Mouse (Mus musculus): ENCODE measurements at regions not wholly inside any gene's neighbourhood (a gene's known extent, or its start where the extent isn't known, plus 50 kb on each side); places are given as distances from the start of the nearest gene placed in this dataset.

DNA sequence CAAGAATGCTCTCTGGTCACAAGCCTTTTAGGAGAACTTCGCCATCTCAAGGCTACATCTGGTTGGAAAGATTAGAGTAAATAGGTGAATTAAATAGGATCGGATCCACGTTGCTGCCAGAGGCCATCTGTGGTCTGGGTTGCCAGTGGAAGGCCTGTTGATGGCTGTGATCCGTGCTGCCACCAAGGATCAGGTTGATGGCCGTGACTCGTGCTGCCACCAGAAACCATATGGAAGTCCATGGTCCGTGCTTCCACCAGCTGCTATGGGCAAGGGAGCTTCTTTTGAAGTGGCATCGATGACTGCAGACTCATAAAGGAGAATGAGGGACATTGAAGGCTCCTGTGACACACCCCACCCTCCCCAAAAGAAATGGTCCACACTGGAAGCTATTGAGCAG, 79.6 kb downstream of the Atp1a1 start:
- DNase-seq (ENCODE audit: low spot score in 2 of 2), result no peak

DNA sequence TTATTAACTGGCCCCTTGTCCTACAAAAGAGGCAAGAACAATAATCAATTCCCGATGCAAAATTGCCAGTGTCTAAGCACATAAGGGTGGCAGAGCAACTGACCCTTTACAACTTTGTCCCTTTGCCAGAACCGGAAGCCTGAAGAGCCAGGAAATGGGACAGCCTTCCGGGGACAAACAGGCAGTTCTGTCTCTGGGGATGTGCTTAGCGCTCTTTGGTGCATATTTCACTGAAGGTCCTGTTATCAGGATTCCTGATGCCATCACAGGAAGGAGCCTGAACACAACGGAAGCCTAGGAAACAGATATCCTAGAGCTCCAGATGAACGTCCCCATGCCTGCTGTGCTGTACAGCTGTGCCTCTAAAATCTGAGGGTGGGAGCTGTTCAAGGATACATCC, 80.0 kb downstream of the Atp1a1 start:
- no peak for DNase-seq (ENCODE audit: low spot score in 2 of 2)

DNA sequence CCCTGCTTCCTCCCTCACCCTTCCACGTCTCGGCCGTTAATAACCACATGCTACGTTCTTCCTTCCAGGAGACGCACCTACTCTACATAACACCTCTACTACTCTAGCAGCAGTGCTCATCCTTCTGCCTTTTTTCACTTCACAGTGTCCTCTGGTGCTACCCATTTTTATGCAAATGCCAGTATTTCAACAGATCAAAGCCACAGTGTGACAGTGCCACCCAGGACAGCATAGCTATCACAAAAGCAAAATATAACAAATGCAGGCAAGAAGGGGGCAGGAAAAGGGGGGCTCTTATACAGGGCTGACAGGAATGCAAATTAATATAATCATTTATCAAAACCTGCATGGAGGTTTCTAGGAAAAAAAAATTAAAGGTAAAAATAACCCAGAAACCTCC, 81.2 kb downstream of the Atp1a1 start:
- DNase-seq (ENCODE audit: low spot score in 2 of 2), result no peak

DNA sequence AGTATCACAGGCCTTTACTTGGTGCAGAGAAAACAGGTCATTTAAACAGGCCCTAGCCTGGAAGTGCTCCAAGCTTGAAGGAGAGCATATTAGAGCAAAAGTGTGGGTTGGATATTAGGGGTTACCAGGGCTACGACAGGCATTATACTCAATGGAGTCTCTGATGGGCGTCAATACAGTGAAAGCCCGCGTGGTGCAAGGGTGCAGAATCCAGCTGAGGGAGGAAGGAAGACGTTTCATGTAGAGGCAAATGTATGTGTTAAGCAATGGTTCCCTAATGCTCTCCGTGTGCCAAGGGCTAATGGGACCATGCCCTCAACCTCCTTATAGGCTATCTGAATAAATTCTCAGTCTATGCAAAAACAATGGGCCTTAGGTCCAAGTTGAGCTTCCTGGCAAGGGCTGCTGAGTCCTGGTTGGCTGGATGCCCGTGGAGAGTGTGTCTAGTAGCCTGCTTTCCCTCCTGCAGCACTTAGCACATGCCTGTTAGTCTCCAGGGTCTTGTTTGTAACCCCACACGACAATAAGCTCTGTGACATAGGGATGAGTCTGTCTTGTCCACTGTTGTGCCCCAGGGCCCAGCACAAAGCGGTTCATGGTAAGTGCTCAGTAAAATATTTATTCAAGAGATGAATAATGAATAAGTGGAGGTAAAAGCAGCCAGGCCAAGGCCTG, 82.1 kb downstream of the Atp1a1 start:
- DNase-seq (ENCODE audit: low spot score in 2 of 2), result no peak

DNA sequence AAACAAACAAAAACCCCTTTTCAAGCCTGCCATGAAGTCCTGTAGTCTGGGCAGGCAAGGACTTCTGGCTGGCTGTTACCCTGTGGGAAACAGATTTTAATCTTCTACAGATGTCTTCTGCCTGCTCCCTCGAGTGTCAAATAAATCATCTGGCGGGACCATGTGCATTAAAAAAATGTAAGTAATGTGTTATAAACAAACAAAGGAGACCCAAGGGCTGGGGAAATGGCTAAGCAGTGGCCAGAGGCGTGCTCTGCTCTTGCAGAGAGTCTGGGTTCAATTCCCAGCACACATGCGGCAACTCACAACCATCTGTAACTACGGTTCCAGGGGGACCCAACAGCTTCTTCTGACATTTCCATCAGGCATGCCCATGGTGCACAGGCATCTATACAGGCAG, 83.3 kb downstream of the Atp1a1 start:
- no peak for DNase-seq (ENCODE audit: low spot score in 2 of 2)

DNA sequence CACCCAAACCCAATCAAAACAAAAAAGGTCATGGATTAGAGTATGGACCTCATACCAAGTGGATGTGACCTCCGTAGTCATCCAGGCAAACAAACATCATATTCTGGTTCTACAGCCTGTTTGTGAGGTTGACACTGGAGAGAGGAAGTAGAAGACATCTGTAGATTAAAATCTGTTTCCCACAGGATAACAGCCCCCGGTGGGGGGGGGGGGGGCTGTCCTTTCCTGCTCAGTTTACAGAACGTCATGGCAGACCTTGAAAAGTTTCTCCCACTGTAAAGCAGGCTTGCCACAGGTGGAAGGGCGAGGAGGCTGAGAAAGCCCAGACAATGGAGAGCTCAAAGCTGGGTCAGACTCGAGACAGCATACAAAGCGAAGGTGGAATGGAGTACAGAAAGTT, 84.4 kb downstream of the Atp1a1 start:
- DNase-seq (ENCODE audit: low spot score in 2 of 2), result no peak

DNA sequence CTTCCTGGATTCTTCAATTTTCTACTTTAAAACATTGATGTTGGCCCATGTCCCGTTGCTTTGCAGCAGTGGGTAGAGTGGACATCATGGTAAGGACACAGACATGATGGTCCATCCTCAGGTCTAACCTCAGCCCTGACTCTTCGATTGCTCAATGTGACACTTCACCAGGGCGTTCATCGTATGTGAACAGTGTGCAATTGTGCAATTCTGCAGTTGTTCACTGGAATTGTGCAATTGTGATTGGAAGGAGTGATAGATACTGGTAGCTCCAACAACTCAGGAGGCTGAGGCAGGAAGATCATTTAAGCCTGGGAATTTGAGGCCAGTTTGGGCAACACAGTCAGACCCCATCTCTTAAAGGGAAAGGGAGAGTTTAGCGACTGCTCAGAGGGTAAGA, 84.9 kb downstream of the Atp1a1 start:
- DNase-seq (ENCODE audit: low spot score in 2 of 2), result no peak

DNA sequence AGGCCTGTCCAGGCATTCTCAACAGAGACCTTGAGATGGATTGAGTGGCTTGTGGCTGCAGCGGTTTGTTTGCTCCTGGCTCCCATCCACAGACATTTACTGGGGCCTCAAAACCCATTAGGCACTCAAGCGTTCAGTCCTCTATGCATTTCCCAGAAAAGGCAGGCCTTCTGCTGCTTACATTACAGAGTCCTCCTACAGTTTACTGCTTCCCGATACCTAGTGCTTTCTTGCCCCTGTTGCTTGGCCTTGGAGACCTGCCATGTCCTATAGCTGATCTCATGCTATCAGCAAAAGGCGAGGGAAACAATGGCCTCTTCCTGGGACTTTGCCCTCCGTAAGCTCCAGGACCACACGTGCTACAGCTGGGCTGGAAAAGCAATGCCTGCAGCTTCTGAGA, 85.7 kb downstream of the Atp1a1 start:
- no peak for DNase-seq (ENCODE audit: low spot score in 2 of 2)

DNA sequence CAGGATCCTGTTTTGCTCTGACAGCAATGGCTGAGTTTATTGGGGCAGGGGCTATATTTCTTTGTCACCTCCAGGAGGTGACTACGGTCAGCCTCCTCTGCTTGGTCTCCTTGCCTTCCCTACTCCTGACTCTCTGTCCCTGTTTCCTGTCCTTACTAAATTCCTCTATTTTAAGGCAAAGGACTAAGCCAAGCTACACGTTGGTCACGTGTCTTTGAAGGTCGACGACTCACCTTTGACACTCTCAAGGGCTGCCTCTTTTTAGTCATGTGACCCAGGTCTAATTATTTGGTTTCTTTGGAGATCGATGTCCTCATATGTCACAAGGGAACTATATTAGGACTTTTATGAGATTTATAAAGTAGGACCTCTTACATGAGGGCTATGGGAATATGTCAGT, 86.9 kb downstream of the Atp1a1 start:
- no peak for DNase-seq (ENCODE audit: low spot score in 2 of 2)

DNA sequence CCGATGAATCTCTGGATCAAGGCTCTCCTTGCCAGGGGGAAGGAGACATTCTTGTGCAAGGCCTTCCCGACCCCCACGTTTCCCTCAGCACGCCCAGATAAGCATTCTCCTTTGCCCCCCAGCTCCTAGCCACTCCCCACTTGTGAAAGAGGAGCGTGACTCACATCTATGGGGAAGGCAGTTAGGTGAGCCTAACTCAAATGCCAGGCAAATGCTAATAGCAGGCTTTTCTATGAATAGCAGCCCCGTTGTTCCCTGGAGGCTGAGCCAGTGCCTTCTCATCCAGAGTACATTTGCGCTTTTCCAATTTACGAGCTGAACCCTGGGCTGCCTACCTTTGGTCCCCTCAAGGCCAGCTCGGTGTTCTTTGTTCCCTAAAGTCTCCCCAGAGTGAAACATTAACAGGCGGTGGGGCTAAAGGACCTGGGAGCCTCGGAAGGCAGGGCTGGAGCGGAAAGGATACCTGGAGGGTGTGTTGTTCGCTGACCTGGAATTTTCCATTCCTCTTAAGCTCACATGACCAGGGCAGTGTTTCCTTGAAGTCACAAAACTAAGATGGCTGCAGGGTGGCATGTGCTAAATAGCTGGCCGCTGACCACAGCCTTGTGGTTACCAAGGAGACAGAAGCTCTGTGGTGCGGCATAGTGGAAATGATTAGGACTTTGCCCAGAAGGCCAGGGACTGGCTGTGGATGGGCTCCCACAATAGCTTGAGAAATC, 87.5 kb downstream of the Atp1a1 start:
- no peak for DNase-seq (ENCODE audit: low spot score in 2 of 2)

DNA sequence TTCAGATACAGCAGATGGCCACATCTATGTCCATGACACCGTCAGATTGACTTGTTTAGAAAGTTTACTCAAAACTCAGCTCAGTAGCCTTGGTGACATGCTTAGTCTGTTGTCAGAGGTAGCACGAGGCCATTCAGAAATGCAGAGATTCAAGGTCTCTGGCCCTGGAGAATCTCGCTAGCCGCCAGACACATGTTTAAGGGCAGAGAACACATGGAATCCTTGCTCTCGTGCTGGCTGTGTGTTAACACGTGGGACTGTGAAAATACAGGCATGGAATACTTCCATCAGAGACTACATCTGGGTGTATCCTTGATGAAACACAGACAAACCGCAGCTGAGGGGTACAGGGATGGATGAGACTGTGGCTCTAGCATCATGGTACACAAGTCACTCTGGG, 88.9 kb downstream of the Atp1a1 start:
- DNase-seq (ENCODE audit: low spot score in 2 of 2), result no peak

DNA sequence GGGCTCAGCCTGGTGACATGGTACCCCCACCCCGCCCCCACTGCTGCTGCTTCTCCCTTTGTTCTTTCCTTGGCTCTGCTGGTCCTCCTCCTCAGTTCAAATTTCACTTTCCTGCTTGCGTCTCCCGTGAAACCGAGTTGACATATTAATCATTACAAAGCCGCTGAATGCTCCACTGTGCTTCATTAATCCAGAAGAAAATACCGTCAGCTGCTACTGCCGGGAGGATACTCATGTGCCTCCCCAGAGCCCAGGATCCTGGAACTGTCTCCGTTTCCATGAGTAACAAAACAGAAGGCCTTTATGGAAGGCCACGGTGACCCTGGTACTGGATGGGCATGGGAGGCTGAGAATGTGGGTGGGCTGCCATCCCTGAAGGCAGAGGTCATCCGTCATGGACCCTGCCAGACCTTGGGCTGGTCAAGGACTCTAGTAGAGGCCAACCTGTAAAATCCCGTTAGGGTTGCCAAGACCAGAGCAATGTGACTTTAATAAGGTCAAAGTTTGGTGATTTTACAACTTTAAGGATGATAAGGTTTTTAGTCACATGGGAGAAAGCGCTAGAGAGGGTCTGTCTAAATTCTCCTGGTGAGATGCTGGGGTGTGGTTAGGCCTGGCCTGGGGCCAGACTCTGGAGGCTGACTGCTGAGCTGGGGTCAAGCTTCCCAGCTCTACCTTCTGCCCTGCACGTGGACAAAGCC, 90.7 kb downstream of the Atp1a1 start:
- peak in 1 of 2 experiments; percentile 51 for DNase-seq (ENCODE audit: low spot score in 2 of 2)

All from adrenal gland, postnatal 4 days (tissue).